Mouse (Mus musculus) heart, postnatal 25 days (tissue): ENCODE measurements around the gene Olfml3. TPM values are rescaled to one million over a fixed set of nuclear protein-coding genes. Genes with fewer than 3 reads are reported as not detected.

Experiments
- DNase-seq: peaks from one replicate; pipeline ENCODE4 v3.0.0; 2022; ENCODE audit warnings: low spot score
- intact Hi-C: fragments of 180-260 bp; cut with DNase I; formaldehyde crosslinking; loops from one replicate; pipeline ENCODE4 v1.15.1; 2025
- total RNA-seq, 2 experiments: library from RNA; stranded (reverse); gene quantifications; 2 replicates each; pipeline ENCODE4 v1.2.3; 2021

Gene Olfml3
- 1 to 10 TPM; 5.4 to 5.7 TPM for total RNA-seq

- intact Hi-C loops, result loop anchor here (1.0 to 5.0 kb wide), 4 partner anchors 149 to 344 kb away; no protein-coding TSS in a partner anchor
- DNase-seq, result peak; percentile 66
Observed at GRCm38 (mm10) chr3:103737778-103738571, at the start of gene Olfml3. Gene Olfml3, minus strand, starts transcription at chr3:103738001.

- intact Hi-C loops, result loop anchor here (2.0 kb wide), 1 partner anchor 14 kb away; no protein-coding TSS in a partner anchor
- DNase-seq, result no peak
Observed at GRCm38 (mm10) chr3:103787225-103787624, 49.4 kb upstream of the Olfml3 start.

- intact Hi-C loops, result no loop called here
- DNase-seq, result no peak
Observed at GRCm38 (mm10) chr3:103782844-103783609, 45.2 kb upstream of the Olfml3 start.

- intact Hi-C loops, result no loop called here
- no peak for DNase-seq
Observed at GRCm38 (mm10) chr3:103780777-103781176, 43.0 kb upstream of the Olfml3 start.

- intact Hi-C loops, result no loop called here
- DNase-seq, result no peak
Observed at GRCm38 (mm10) chr3:103780271-103780670, 42.5 kb upstream of the Olfml3 start.

GRCm38 (mm10) chr3:103779183-103779582 is 41.4 kb upstream of the Olfml3 start:
- no peak for DNase-seq
- intact Hi-C loops, result no loop called here

- no peak for DNase-seq
- intact Hi-C loops, result no loop called here
Observed at GRCm38 (mm10) chr3:103778660-103779059, 40.9 kb upstream of the Olfml3 start.

GRCm38 (mm10) chr3:103777940-103778339 is 40.1 kb upstream of the Olfml3 start:
- intact Hi-C loops, result no loop called here
- no peak for DNase-seq

- no peak for DNase-seq
- intact Hi-C loops, result no loop called here
Observed at GRCm38 (mm10) chr3:103774009-103774408, 36.2 kb upstream of the Olfml3 start.

GRCm38 (mm10) chr3:103773508-103773907 is 35.7 kb upstream of the Olfml3 start:
- intact Hi-C loops, result loop anchor here (2.0 kb wide), 1 partner anchor 13 kb away; no protein-coding TSS in a partner anchor
- no peak for DNase-seq

- intact Hi-C loops, result loop anchor here (2.0 kb wide), 1 partner anchor 14 kb away; no protein-coding TSS in a partner anchor
- no peak for DNase-seq
Observed at GRCm38 (mm10) chr3:103772846-103773245, 35.0 kb upstream of the Olfml3 start.

- intact Hi-C loops, result loop anchor here (2.0 kb wide), 1 partner anchor 15 kb away; no protein-coding TSS in a partner anchor
- peak; percentile 58 for DNase-seq
Observed at GRCm38 (mm10) chr3:103771531-103772130, 33.8 kb upstream of the Olfml3 start.

- intact Hi-C loops, result loop anchor here (5.0 kb wide), 1 partner anchor 36 kb away; no protein-coding TSS in a partner anchor
- DNase-seq, result no peak
Observed at GRCm38 (mm10) chr3:103766789-103767188, 29.0 kb upstream of the Olfml3 start.

GRCm38 (mm10) chr3:103759261-103759970 is 21.6 kb upstream of the Olfml3 start:
- intact Hi-C loops, result no loop called here
- no peak for DNase-seq

GRCm38 (mm10) chr3:103758456-103758855 is 20.7 kb upstream of the Olfml3 start:
- intact Hi-C loops, result no loop called here
- DNase-seq, result no peak

GRCm38 (mm10) chr3:103756920-103757319 is 19.1 kb upstream of the Olfml3 start:
- intact Hi-C loops, result no loop called here
- no peak for DNase-seq

- intact Hi-C loops, result no loop called here
- DNase-seq, result no peak
Observed at GRCm38 (mm10) chr3:103755351-103755750, 17.6 kb upstream of the Olfml3 start.

GRCm38 (mm10) chr3:103751558-103751957 is 13.8 kb upstream of the Olfml3 start:
- intact Hi-C loops, result loop anchor here (5.0 kb wide), 1 partner anchor 61 kb away; no protein-coding TSS in a partner anchor
- no peak for DNase-seq

- intact Hi-C loops, result no loop called here
- no peak for DNase-seq
Observed at GRCm38 (mm10) chr3:103746711-103747110, 8.9 kb upstream of the Olfml3 start.
